Mouse (Mus musculus) heart, adult 2 months (tissue): ENCODE data around the gene Foxf1. TPM values are rescaled to one million over a fixed set of nuclear protein-coding genes. Genes with fewer than 3 reads are reported as not detected.

ENCODE experiments used
- DNase-seq, 2 experiments: peaks; one replicate each; pipeline ENCODE4 v3.0.0; 2021
- H3K27ac ChIP-seq: fragments of 200-600 bp; 2 replicates; pipeline ENCODE4 v1.8.1; 2022
- H3K27me3 ChIP-seq: fragments of 200-500 bp; 2 replicates; pipeline ENCODE4 v1.6.1; 2012; ENCODE audit warnings: mild to moderate bottlenecking, low read length, inconsistent platforms, mixed read lengths; ENCODE audit not compliant: control insufficient read depth, insufficient read depth
- H3K36me3 ChIP-seq: fragments of 200-500 bp; 2 replicates; pipeline ENCODE4 v1.6.1; 2012; ENCODE audit warnings: low read length, inconsistent platforms; ENCODE audit not compliant: control insufficient read depth, insufficient read depth
- H3K4me1 ChIP-seq: fragments of 200-500 bp; 2 replicates; pipeline ENCODE4 v1.6.1; 2011; ENCODE audit warnings: low read length; ENCODE audit not compliant: control insufficient read depth, insufficient read depth
- H3K4me3 ChIP-seq: fragments of 200-600 bp; 2 replicates; pipeline ENCODE4 v1.8.1; 2022
- H3K79me2 ChIP-seq: fragments of 200-500 bp; replicated peaks from 2 replicates; pipeline ENCODE4 v1.6.1; 2012; ENCODE audit warnings: mild to moderate bottlenecking, inconsistent platforms, low read length, moderate library complexity, mixed read lengths; ENCODE audit not compliant: control insufficient read depth, insufficient read depth
- H3K9ac ChIP-seq: fragments of 200-500 bp; 2 replicates; pipeline ENCODE4 v1.6.1; 2012; ENCODE audit warnings: low read depth, mild to moderate bottlenecking, control low read depth, inconsistent platforms, low read length, mixed read lengths
- CTCF ChIP-seq: fragments of 200-600 bp; IDR thresholded peaks from 2 replicates; pipeline ENCODE4 v1.8.1; 2022; ENCODE audit warnings: antibody characterized with exemption, mild to moderate bottlenecking, moderate library complexity
- EP300 ChIP-seq: fragments of 200-500 bp; IDR thresholded peaks from 2 replicates; pipeline ENCODE4 v1.6.1; 2011; ENCODE audit warnings: low read depth, low read length, control low read depth; ENCODE audit not compliant: insufficient read depth
- POLR2A ChIP-seq: fragments of 200-500 bp; IDR thresholded peaks from 2 replicates; pipeline ENCODE4 v1.6.1; 2011; ENCODE audit warnings: mild to moderate bottlenecking, low read depth, low read length, control low read depth; ENCODE audit not compliant: insufficient read depth
- WGBS: fragments of 180-500 bp; shearing (Covaris S2); methylation state at CpG from one replicate; pipeline ENCODE4 v1.1.7; 2018; 5-methylcytosine and 5-hydroxymethylcytosine counted together
- intact Hi-C: fragments of 180-260 bp; cut with DNase I; formaldehyde crosslinking; loops from one replicate; pipeline ENCODE4 v1.15.1; 2025
- polyA plus RNA-seq: library from polyadenylated mRNA; depleted of rRNA; stranded (reverse); fragments of >200 nt; gene quantifications from 2 replicates; pipeline ENCODE4 v1.2.3, GENCODE M21; 2012
- total RNA-seq, 2 experiments: library from RNA; stranded (reverse); gene quantifications; 2 replicates each; pipeline ENCODE4 v1.2.3; 2021

Gene Foxf1
- total and polyA plus RNA-seq, 3 experiments = 0.13 to 1.2 (median 0.43) TPM

DNA sequence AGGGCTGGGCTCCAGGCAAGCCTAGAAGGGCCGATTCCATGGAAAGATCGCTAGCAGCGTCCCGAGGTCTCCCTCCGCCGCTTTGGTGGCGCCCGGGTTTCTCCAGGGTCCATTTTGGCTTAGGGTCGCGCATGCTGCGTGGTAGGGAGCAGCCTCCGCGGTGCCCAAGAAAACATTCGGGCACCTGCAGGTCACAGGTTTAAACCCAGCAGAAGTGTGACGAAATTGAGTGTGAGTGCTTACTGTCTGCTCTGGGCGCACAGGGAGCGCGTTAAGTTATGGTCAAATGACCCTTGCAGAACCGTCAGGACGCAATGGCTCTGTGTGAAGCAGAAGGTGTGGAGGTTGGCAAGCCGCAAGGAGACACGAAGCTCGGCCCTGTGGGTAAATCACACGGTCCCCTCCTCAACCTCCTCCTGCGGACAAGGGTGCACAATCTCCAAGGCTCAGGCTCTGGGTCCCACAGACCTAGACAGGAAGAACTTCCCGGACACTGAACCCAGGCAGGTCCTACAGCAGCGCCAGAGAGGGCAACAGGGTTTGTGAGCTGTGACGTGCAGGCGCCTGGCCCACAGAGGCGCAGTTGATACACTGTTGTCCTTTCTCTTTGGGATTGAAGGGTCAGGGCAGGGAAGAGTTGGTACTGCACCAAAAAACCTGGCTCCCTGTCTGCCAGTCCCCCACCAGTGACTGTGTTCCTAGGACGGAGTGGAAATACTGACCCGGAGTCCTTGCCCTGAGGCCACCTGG is 5.6 kb downstream of the Foxf1 start:
- no peak for DNase-seq
- H3K27ac ChIP-seq = no peak overlapping the region
- peaks cover 17% of the 10 kb centered on the region for H3K27me3 ChIP-seq
- no peaks in the 10 kb centered on the region for H3K36me3 ChIP-seq
- TF ChIP-seq POLR2A (no peak), EP300 (no peak), CTCF (no peak)
- H3K4me3 ChIP-seq = no peak overlapping the region
- WGBS = 16% methylated on average over 32 of the region's 32 CpGs
- H3K4me1 ChIP-seq = 0 out of 2 replicates have a peak, but pooled peaks cover 1% of the 10 kb centered on the region
- intact Hi-C loops = loop anchor here (5.0 kb wide), 2 partner anchors 193 to 413 kb away; no protein-coding TSS in a partner anchor
- H3K79me2 ChIP-seq = no peaks in the 10 kb centered on the region
- H3K9ac ChIP-seq = no peak overlapping the region

DNA sequence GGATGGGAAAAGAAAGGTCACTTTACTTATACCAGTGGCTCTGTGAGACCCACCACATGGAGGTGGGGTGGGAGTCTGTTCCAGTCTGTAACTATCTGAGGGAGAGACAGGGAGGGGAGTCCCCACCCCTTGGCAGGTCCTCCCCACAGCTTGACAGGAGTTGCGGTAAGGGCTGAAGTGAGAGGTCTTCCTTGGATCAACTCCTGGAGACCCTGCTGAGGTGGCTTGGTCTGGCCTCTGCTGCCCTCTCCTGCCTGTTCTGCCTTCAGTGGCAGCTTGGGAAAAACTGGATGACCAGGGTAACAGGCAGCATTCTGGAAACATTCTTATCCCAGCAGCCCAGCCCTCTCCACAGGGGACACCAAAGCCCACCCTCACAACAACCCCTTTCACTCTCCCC is 6.5 kb downstream of the Foxf1 start:
- Histone ChIP-seq H3K9ac (no peak overlapping the region), H3K27me3 (peaks cover 13% of the 10 kb centered on the region), H3K36me3 (no peaks in the 10 kb centered on the region), H3K4me1 (0 out of 2 replicates have a peak, but pooled peaks cover 1% of the 10 kb centered on the region), H3K27ac (no peak overlapping the region), H3K79me2 (no peaks in the 10 kb centered on the region), H3K4me3 (no peak overlapping the region)
- intact Hi-C loops = loop anchor here (5.0 kb wide), 2 partner anchors 193 to 413 kb away; no protein-coding TSS in a partner anchor
- 5% methylated on average over 1 of the region's 1 CpGs for WGBS
- DNase-seq = no peak
- TF ChIP-seq POLR2A (no peak), CTCF (peak; percentile 37)

DNA sequence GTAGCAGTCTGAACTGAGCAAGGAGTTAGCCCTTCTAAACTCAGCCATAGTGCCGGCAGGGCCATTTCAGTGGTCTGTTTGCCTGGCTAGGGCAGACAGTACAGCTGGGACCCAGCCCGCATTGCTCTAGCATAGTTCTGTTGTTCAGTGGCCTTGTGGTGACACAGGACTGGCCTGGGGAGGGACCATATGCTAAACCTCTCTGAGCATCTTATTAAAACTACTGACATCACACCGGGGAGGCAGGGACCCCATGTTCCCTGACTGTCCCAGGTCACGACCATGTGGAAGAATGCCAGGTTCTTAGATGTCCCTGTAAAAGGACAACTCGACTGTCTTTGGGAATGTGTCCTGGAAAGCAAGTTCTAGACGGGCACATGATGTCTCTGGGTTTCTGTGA is 8.0 kb downstream of the Foxf1 start:
- Histone ChIP-seq H3K36me3 (no peaks in the 10 kb centered on the region), H3K4me1 (0 out of 2 replicates have a peak, but pooled peaks cover 1% of the 10 kb centered on the region), H3K79me2 (no peaks in the 10 kb centered on the region), H3K27ac (no peak overlapping the region), H3K27me3 (peaks cover 8% of the 10 kb centered on the region), H3K4me3 (no peak overlapping the region), H3K9ac (no peak overlapping the region)
- TF ChIP-seq POLR2A (no peak), CTCF (no peak), EP300 (no peak)
- 26% methylated on average over 6 of the region's 6 CpGs for WGBS
- intact Hi-C loops = loop anchor here (1.0 to 5.0 kb wide), 4 partner anchors 122 to 415 kb away; no protein-coding TSS in a partner anchor
- no peak for DNase-seq

DNA sequence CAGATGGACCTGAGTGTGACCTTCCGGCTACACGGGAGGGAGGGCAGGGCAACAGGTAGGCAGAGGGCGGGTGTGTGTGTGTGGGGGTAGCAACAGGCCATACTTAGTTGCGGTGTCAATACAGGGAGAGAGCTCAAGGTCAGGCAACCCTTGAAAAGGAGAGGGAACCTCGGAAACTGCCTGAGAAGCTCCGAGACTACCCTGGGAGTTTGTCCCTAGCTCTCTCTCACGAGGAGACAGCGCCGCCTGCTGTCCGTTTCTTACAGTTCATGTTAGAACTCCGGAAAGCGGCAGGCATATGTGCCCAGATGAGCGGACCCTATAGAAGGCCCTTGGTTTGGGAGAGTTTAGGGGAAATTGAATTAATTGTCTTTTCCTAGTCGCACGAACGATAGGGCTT is 8.4 kb downstream of the Foxf1 start:
- TF ChIP-seq POLR2A (no peak), EP300 (peak; percentile 83; the same call in 1 of the 2 replicates), CTCF (peak; percentile 90)
- intact Hi-C loops = loop anchor here (1.0 to 5.0 kb wide), 4 partner anchors 122 to 415 kb away; no protein-coding TSS in a partner anchor
- Histone ChIP-seq H3K27me3 (peaks cover 8% of the 10 kb centered on the region), H3K79me2 (no peaks in the 10 kb centered on the region), H3K36me3 (no peaks in the 10 kb centered on the region), H3K9ac (no peak overlapping the region), H3K27ac (no peak overlapping the region), H3K4me3 (no peak overlapping the region), H3K4me1 (0 out of 2 replicates have a peak, but pooled peaks cover 1% of the 10 kb centered on the region)
- WGBS = 2% methylated on average over 16 of the region's 16 CpGs
- peak; percentile 73 to 88 for DNase-seq

DNA sequence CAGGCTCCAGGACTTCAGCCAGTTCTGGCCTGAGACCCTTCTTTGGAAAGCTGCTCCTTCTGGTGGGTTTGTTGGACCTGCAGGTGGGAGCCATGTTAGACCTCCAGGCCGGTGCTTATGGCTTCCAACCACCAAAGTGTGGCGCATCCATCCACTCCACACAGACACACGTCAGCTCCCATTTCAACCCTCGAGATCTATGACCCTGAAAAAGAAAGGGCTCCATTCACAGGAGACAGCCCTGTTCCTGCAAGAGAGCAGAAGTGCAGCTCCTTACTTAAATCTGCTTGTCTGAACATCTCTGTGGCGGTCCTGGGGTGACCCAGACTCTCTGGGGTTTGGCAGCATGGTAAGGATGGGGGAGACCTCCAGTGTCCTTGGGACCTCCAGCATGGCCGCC is 9.3 kb downstream of the Foxf1 start:
- Histone ChIP-seq H3K27ac (no peak overlapping the region), H3K9ac (no peak overlapping the region), H3K4me1 (0 out of 2 replicates have a peak, but pooled peaks cover 1% of the 10 kb centered on the region), H3K79me2 (no peaks in the 10 kb centered on the region), H3K4me3 (no peak overlapping the region), H3K36me3 (no peaks in the 10 kb centered on the region), H3K27me3 (peaks cover 8% of the 10 kb centered on the region)
- WGBS = 59% methylated on average over 6 of the region's 6 CpGs
- DNase-seq = no peak
- TF ChIP-seq POLR2A (no peak), CTCF (no peak), EP300 (no peak)
- intact Hi-C loops = loop anchor here (5.0 kb wide), 2 partner anchors 196 to 416 kb away; no protein-coding TSS in a partner anchor
